Mouse (Mus musculus): ENCODE results near the gene Tmem273. TPM values are rescaled to one million over a fixed set of nuclear protein-coding genes. Genes with fewer than 3 reads are reported as not detected.

Tmem273 gene
- 0.92 and 1.1 TPM in 2 replicates for polyA plus RNA-seq (2015; fragmentation: Nextera tagmentation; extraction: Ambion mirVana)

DNA sequence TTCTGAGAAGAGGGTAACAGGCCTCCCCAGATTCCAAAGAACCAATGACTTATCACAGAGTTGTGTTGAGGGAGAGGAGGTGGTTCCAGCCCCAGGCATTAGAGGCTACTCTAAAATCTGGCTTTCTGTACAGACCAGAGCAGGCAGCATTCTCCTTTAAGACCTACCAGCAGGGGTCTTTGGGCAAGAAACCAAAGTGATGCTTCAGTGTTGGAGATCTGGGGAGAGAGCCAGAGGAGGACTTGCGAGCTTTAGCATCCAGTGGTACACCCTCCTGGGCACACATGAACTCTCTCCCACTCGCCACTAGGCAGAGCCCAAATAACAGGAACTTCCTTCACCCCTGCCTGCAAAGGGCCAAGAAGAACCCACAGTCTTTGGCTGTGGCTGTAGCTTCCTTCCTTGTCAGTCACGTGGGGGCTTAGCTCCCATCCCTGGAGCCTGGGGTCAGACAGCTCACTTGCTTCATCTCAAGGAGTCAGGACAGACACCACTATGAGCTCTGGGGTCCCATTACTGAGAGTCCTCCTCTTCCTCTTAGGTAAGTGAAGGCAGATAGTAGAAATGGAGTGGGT is at the start of gene Tmem273:
Gene Tmem273 (plus strand): TSS at position 408 of the 575 bp plus-strand sequence.
- TF ChIP-seq EP300 (IDR thresholded peaks at IDR 0.05; ENCODE audit: low read depth): no peak
- TF ChIP-seq CTCF (IDR thresholded peaks at IDR 0.05; ENCODE audit: low read depth): no peak
- Histone ChIP-seq H3K4me3 (ENCODE audit: low read depth, low read length) (no peak within 1 kb of the TSS), H3K9ac (replicated peaks) (no peak within 1 kb of the TSS), H3K36me3 (replicated peaks; ENCODE audit: insufficient read depth, low read length) (no peaks in the 10 kb centered on the region), H3K27me3 (ENCODE audit: insufficient read depth, low read length) (no peaks in the 10 kb centered on the region), H3K4me2 (ENCODE audit: low read depth, low read length) (0 out of 2 replicates have a peak within 1 kb of the TSS, but pooled peaks have one; percentile 29), H3K9me3 (ENCODE audit: low read length) (no peaks in the 10 kb centered on the region), H3K4me1 (ENCODE audit: insufficient read depth) (peaks cover 2% of the 10 kb centered on the region; the same call in 1 of the 2 replicates), H3K27ac (ENCODE audit: low read depth) (no peak within 1 kb of the TSS)
- DNase-seq (no peak), ATAC-seq (peak; percentile 33; the same call in 1 of the 2 replicates)
- 26% methylated on average over 3 of the region's 3 CpGs for WGBS (ENCODE audit: insufficient replicate concordance)

DNA sequence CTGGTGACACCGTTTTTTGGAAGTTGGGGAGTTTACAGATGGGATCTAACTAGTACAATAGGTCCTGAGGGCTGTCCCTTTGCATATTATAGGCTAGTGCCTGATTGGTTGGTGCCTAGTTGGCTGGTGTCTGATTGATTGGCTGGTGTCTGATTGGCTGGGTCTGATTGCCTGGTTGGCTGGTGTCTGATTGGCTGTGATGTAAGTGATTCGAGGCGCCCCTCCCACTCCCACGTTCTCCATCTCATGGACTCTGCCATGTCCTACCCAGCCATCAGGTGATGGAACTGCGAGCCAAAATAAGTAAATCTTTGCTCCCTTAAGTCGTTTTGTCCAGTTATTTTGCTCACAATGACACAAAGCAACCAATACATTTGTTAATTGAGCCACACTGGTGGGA is 49.2 kb upstream of the Tmem273 start:
- H3K4me3 ChIP-seq (ENCODE audit: low read depth, low read length): no peak overlapping the region
- H3K36me3 ChIP-seq (replicated peaks; ENCODE audit: insufficient read depth, low read length): no peaks in the 10 kb centered on the region
- no peak for DNase-seq
- TF ChIP-seq EP300 (IDR thresholded peaks at IDR 0.05; ENCODE audit: low read depth) (no peak), CTCF (IDR thresholded peaks at IDR 0.05; ENCODE audit: low read depth) (no peak)
- H3K27ac ChIP-seq (ENCODE audit: low read depth): no peak overlapping the region
- WGBS (ENCODE audit: insufficient replicate concordance): 66% methylated on average over 6 of the region's 6 CpGs
- no peak overlapping the region for H3K9ac ChIP-seq (replicated peaks)
- H3K4me1 ChIP-seq (ENCODE audit: insufficient read depth): no peaks in the 10 kb centered on the region
- no peaks in the 10 kb centered on the region for H3K27me3 ChIP-seq (ENCODE audit: insufficient read depth, low read length)
- ATAC-seq: no peak
- H3K9me3 ChIP-seq (ENCODE audit: low read length): no peaks in the 10 kb centered on the region
- no peak overlapping the region for H3K4me2 ChIP-seq (ENCODE audit: low read depth, low read length)

DNA sequence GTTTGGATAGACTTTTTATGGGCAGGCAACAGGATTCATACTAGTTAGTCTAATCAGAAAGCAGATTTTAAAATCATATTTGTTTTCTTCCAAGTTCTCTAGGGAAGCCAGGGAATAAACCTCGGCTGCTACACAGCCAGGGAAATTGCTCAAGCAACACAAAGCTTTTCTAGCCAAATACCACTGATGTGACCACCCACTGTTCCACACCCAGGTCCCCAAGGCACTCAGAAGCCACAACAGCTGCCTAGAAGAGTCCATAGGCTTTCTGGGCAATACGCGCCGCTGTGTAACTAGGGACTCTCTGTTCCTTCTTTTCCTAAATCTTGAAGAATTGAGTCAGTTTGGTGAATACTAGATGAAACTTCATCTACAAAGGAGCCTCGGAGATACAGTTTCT is 47.2 kb upstream of the Tmem273 start:
- H3K9ac ChIP-seq (replicated peaks): no peak overlapping the region
- no peaks in the 10 kb centered on the region for H3K36me3 ChIP-seq (replicated peaks; ENCODE audit: insufficient read depth, low read length)
- no peak overlapping the region for H3K27ac ChIP-seq (ENCODE audit: low read depth)
- H3K4me2 ChIP-seq (ENCODE audit: low read depth, low read length): no peak overlapping the region
- no peak overlapping the region for H3K4me3 ChIP-seq (ENCODE audit: low read depth, low read length)
- ATAC-seq (no peak), DNase-seq (no peak)
- TF ChIP-seq CTCF (IDR thresholded peaks at IDR 0.05; ENCODE audit: low read depth) (no peak), EP300 (IDR thresholded peaks at IDR 0.05; ENCODE audit: low read depth) (no peak)
- no peaks in the 10 kb centered on the region for H3K27me3 ChIP-seq (ENCODE audit: insufficient read depth, low read length)
- WGBS (ENCODE audit: insufficient replicate concordance): 80% methylated on average over 5 of the region's 5 CpGs
- H3K9me3 ChIP-seq (ENCODE audit: low read length): no peaks in the 10 kb centered on the region
- no peaks in the 10 kb centered on the region for H3K4me1 ChIP-seq (ENCODE audit: insufficient read depth)

DNA sequence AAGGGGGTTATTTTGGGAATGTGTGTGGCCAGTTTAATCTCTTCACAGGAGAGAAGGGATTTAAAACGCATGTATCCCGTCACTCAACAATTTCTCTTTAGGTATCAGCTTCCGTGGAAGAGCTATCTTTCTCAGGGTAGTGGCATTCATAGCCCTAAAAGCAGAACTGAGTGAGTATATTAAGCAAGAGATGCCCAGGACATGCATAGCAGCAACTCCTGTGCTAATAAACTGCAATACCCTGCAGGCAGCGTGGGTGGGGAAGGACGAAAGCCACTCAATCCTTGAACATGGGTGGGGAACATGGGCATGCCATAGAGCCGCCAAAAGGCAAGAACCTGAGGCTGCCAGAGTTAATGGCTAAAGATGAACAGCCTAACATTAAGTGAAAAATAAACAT is 37.2 kb upstream of the Tmem273 start:
- no peak overlapping the region for H3K27ac ChIP-seq (ENCODE audit: low read depth)
- no peaks in the 10 kb centered on the region for H3K4me1 ChIP-seq (ENCODE audit: insufficient read depth)
- WGBS (ENCODE audit: insufficient replicate concordance): 76% methylated on average over 6 of the region's 6 CpGs
- H3K9me3 ChIP-seq (ENCODE audit: low read length): no peaks in the 10 kb centered on the region
- H3K9ac ChIP-seq (replicated peaks): no peak overlapping the region
- DNase-seq (no peak), ATAC-seq (no peak)
- H3K4me2 ChIP-seq (ENCODE audit: low read depth, low read length): no peak overlapping the region
- H3K36me3 ChIP-seq (replicated peaks; ENCODE audit: insufficient read depth, low read length): no peaks in the 10 kb centered on the region
- peaks cover 7% of the 10 kb centered on the region; the same call in 1 of the 2 replicates for H3K27me3 ChIP-seq (ENCODE audit: insufficient read depth, low read length)
- no peak overlapping the region for H3K4me3 ChIP-seq (ENCODE audit: low read depth, low read length)
- TF ChIP-seq CTCF (IDR thresholded peaks at IDR 0.05; ENCODE audit: low read depth): no peak
- no peak for TF ChIP-seq EP300 (IDR thresholded peaks at IDR 0.05; ENCODE audit: low read depth)

DNA sequence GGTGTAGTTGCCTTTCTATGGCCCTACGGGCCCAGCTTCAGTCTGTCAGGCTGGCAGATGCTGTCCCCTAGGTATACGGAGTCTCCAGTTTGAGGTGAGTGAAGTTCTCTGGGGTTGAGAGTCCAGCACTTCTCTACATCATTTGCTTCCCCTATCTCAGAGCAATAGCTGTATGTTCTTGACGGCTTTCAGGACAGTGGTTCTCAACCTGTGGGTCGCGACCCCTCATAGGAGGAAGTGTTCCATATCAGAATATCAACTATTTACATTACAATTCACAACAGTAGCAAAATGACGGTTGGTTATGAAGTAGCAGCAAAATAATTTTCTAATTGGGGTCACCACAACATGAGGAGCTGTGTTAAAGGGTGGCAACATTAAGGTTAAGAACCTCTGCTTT is 35.0 kb upstream of the Tmem273 start:
- DNase-seq: no peak
- H3K4me3 ChIP-seq (ENCODE audit: low read depth, low read length): no peak overlapping the region
- H3K36me3 ChIP-seq (replicated peaks; ENCODE audit: insufficient read depth, low read length): no peaks in the 10 kb centered on the region
- no peak overlapping the region for H3K27ac ChIP-seq (ENCODE audit: low read depth)
- TF ChIP-seq CTCF (IDR thresholded peaks at IDR 0.05; ENCODE audit: low read depth): no peak
- TF ChIP-seq EP300 (IDR thresholded peaks at IDR 0.05; ENCODE audit: low read depth): no peak
- no peaks in the 10 kb centered on the region for H3K27me3 ChIP-seq (ENCODE audit: insufficient read depth, low read length)
- WGBS (ENCODE audit: insufficient replicate concordance): 67% methylated on average over 6 of the region's 6 CpGs
- no peak overlapping the region for H3K9ac ChIP-seq (replicated peaks)
- H3K4me1 ChIP-seq (ENCODE audit: insufficient read depth): no peaks in the 10 kb centered on the region
- no peak overlapping the region for H3K4me2 ChIP-seq (ENCODE audit: low read depth, low read length)
- no peak for ATAC-seq
- H3K9me3 ChIP-seq (ENCODE audit: low read length): no peaks in the 10 kb centered on the region

DNA sequence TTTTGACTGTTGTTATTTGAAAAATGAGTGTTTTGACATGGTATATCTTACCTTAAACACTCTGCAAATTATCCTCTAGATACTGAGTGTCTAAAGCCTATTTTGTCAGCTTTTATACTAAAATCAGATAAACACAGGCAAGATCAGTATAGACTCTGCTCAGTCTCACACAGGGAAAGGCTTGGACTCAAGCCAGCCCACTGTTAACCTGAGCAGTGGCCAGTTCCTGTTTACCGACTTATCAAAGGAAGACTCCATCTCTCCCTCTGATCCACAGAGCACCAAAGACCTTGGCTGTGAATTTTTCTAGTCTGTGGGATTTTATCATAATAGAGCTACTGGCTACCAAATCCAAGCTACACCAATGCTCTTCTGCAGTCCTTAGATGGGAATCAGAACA is 31.5 kb upstream of the Tmem273 start:
- H3K4me1 ChIP-seq (ENCODE audit: insufficient read depth): no peaks in the 10 kb centered on the region
- DNase-seq (no peak), ATAC-seq (no peak)
- no peaks in the 10 kb centered on the region for H3K27me3 ChIP-seq (ENCODE audit: insufficient read depth, low read length)
- H3K36me3 ChIP-seq (replicated peaks; ENCODE audit: insufficient read depth, low read length): no peaks in the 10 kb centered on the region
- no peak for TF ChIP-seq CTCF (IDR thresholded peaks at IDR 0.05; ENCODE audit: low read depth)
- H3K27ac ChIP-seq (ENCODE audit: low read depth): no peak overlapping the region
- no peak overlapping the region for H3K9ac ChIP-seq (replicated peaks)
- 15% methylated on average over 1 of the region's 1 CpGs for WGBS (ENCODE audit: insufficient replicate concordance)
- H3K4me2 ChIP-seq (ENCODE audit: low read depth, low read length): no peak overlapping the region
- H3K9me3 ChIP-seq (ENCODE audit: low read length): no peaks in the 10 kb centered on the region
- H3K4me3 ChIP-seq (ENCODE audit: low read depth, low read length): no peak overlapping the region
